Mouse (Mus musculus) common myeloid progenitor, adult 5-6 weeks (primary cell): ENCODE results near the gene Pou2f3. TPM values are rescaled to one million over a fixed set of nuclear protein-coding genes. Genes with fewer than 3 reads are reported as not detected.
A peak's percentile ranks its signal among the peaks of the same experiment; 100 is the strongest.

Experiments
- ATAC-seq: replicated peaks from 2 replicates; pipeline ENCODE4 v1.8.0; 2016; ENCODE audit warnings: low read depth, mild to moderate bottlenecking, moderate TSS enrichment, inconsistent platforms; ENCODE audit not compliant: poor library complexity, severe bottlenecking
- total RNA-seq: library from RNA; stranded (forward); fragments of 200-1000, 187-1606 nt; gene quantifications from 2 replicates; pipeline ENCODE4 v1.2.3, GENCODE M21; 2017

The Pou2f3 gene
- not detected in 2 replicates for total RNA-seq

GRCm38 (mm10) chr9:43210190-43210682, at the start of gene Pou2f3:
Pou2f3 (minus strand) TSS chr9:43210369.
- no peak for ATAC-seq

GRCm38 (mm10) chr9:43253271-43253681, 43.1 kb upstream of the Pou2f3 start:
- ATAC-seq = no peak

GRCm38 (mm10) chr9:43252790-43253189, 42.6 kb upstream of the Pou2f3 start:
- no peak for ATAC-seq

GRCm38 (mm10) chr9:43251786-43252185, 41.6 kb upstream of the Pou2f3 start:
- ATAC-seq = no peak

- ATAC-seq = peak; percentile 55
These were observed 36.6 kb upstream of the Pou2f3 start for GRCm38 (mm10) chr9:43246738-43247180.

GRCm38 (mm10) chr9:43245801-43246570, 35.8 kb upstream of the Pou2f3 start:
- ATAC-seq = peak; percentile 40; the same call in 1 of the 2 replicates

GRCm38 (mm10) chr9:43242432-43242831, 32.3 kb upstream of the Pou2f3 start:
- ATAC-seq = peak; percentile 46

- ATAC-seq = no peak
These were observed 31.8 kb upstream of the Pou2f3 start for GRCm38 (mm10) chr9:43241970-43242369.

- no peak for ATAC-seq
These were observed 31.1 kb upstream of the Pou2f3 start for GRCm38 (mm10) chr9:43241291-43241690.

- ATAC-seq = no peak
These were observed 30.4 kb upstream of the Pou2f3 start for GRCm38 (mm10) chr9:43240594-43240900.

GRCm38 (mm10) chr9:43239712-43240593, 29.8 kb upstream of the Pou2f3 start, which contains the start of gene Oaf:
Oaf (minus strand) TSS chr9:43239911.
- ATAC-seq = peak; percentile 62

GRCm38 (mm10) chr9:43238631-43239545, 28.7 kb upstream of the Pou2f3 start:
- ATAC-seq = no peak

GRCm38 (mm10) chr9:43238167-43238566, 28.0 kb upstream of the Pou2f3 start:
- ATAC-seq = no peak

GRCm38 (mm10) chr9:43237111-43237775, 27.1 kb upstream of the Pou2f3 start:
- ATAC-seq = no peak

- no peak for ATAC-seq
These were observed 26.4 kb upstream of the Pou2f3 start for GRCm38 (mm10) chr9:43236576-43236975.

- no peak for ATAC-seq
These were observed 25.9 kb upstream of the Pou2f3 start for GRCm38 (mm10) chr9:43236106-43236505.

GRCm38 (mm10) chr9:43235336-43235735, 25.2 kb upstream of the Pou2f3 start:
- ATAC-seq = no peak

GRCm38 (mm10) chr9:43234496-43234895, 24.3 kb upstream of the Pou2f3 start:
- peak; percentile 74 for ATAC-seq

- no peak for ATAC-seq
These were observed 23.3 kb upstream of the Pou2f3 start for GRCm38 (mm10) chr9:43233515-43233914.
